Mouse (Mus musculus): ENCODE results near the gene Oprd1. TPM values are rescaled to one million over a fixed set of nuclear protein-coding genes. Genes with fewer than 3 reads are reported as not detected.

Oprd1 gene
- polyA plus RNA-seq, 1 experiment from 2014 or later, result not detected

GRCm38 (mm10) chr4:132111227-132111626 is 33.1 kb downstream of the Oprd1 start:
- no peaks in the 10 kb centered on the region for H3K36me3 ChIP-seq (ENCODE audit: control insufficient read depth, insufficient read depth, low read length)
- DNase-seq (ENCODE audit: low spot score), result peak; percentile 28
- no peak for ATAC-seq (ENCODE audit: low FRiP score)
- no peak overlapping the region for H3K4me3 ChIP-seq (ENCODE audit: low read depth, low read length)
- H3K9me3 ChIP-seq (ENCODE audit: control insufficient read depth, low read length), result no peaks in the 10 kb centered on the region
- H3K27me3 ChIP-seq (ENCODE audit: control insufficient read depth, insufficient read depth, low read length), result no peaks in the 10 kb centered on the region
- H3K9ac ChIP-seq (ENCODE audit: low read depth, low read length), result no peak overlapping the region
- WGBS, result 34% methylated on average over 4 of the region's 4 CpGs
- H3K4me1 ChIP-seq (replicated peaks; ENCODE audit: control insufficient read depth, insufficient read depth, low read length), result peaks cover 2% of the 10 kb centered on the region; the same call in 1 of the 2 replicates
- H3K4me2 ChIP-seq (replicated peaks; ENCODE audit: low read depth, low read length), result no peak overlapping the region
- H3K27ac ChIP-seq (ENCODE audit: low read depth, low read length), result no peak overlapping the region

- WGBS, result 93% methylated on average over 7 of the region's 7 CpGs
- no peak overlapping the region for H3K4me2 ChIP-seq (replicated peaks; ENCODE audit: low read depth, low read length)
- no peak for DNase-seq (ENCODE audit: low spot score)
- H3K4me1 ChIP-seq (replicated peaks; ENCODE audit: control insufficient read depth, insufficient read depth, low read length), result peaks cover 2% of the 10 kb centered on the region; the same call in 1 of the 2 replicates
- no peak overlapping the region for H3K9ac ChIP-seq (ENCODE audit: low read depth, low read length)
- no peaks in the 10 kb centered on the region for H3K9me3 ChIP-seq (ENCODE audit: control insufficient read depth, low read length)
- no peaks in the 10 kb centered on the region for H3K36me3 ChIP-seq (ENCODE audit: control insufficient read depth, insufficient read depth, low read length)
- H3K4me3 ChIP-seq (ENCODE audit: low read depth, low read length), result no peak overlapping the region
- H3K27ac ChIP-seq (ENCODE audit: low read depth, low read length), result no peak overlapping the region
- ATAC-seq (ENCODE audit: low FRiP score), result no peak
- no peaks in the 10 kb centered on the region for H3K27me3 ChIP-seq (ENCODE audit: control insufficient read depth, insufficient read depth, low read length)
Measured at GRCm38 (mm10) chr4:132108221-132108620, 36.1 kb downstream of the Oprd1 start.

DNA sequence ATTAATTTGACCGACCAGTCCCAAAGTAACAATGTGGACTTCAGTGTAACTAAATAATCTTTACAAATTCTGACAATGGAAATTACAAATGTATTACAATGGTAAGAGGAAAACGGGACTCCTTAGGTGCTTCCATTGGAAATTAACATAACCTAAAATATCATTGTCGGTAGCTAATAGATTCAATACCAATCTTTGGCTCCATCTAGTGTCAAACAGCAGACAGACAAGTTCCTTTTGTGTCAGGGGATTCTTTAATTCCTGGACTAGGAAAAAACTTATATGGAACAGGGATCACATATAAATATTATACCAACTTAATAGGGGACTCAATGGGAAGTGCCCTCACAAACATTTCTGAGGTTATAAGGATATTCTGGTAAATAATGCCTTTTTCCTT is 43.1 kb downstream of the Oprd1 start:
- H3K4me1 ChIP-seq (replicated peaks; ENCODE audit: control insufficient read depth, insufficient read depth, low read length), result no peaks in the 10 kb centered on the region
- H3K4me2 ChIP-seq (replicated peaks; ENCODE audit: low read depth, low read length), result no peak overlapping the region
- no peaks in the 10 kb centered on the region for H3K9me3 ChIP-seq (ENCODE audit: control insufficient read depth, low read length)
- H3K9ac ChIP-seq (ENCODE audit: low read depth, low read length), result no peak overlapping the region
- ATAC-seq (ENCODE audit: low FRiP score) (no peak), DNase-seq (ENCODE audit: low spot score) (peak; percentile 11)
- 44% methylated on average over 3 of the region's 3 CpGs for WGBS
- no peak overlapping the region for H3K27ac ChIP-seq (ENCODE audit: low read depth, low read length)
- no peak overlapping the region for H3K4me3 ChIP-seq (ENCODE audit: low read depth, low read length)
- H3K36me3 ChIP-seq (ENCODE audit: control insufficient read depth, insufficient read depth, low read length), result no peaks in the 10 kb centered on the region
- H3K27me3 ChIP-seq (ENCODE audit: control insufficient read depth, insufficient read depth, low read length), result no peaks in the 10 kb centered on the region

GRCm38 (mm10) chr4:132099548-132099947 is 44.7 kb downstream of the Oprd1 start:
- no peak overlapping the region for H3K4me3 ChIP-seq (ENCODE audit: low read depth, low read length)
- no peak for DNase-seq (ENCODE audit: low spot score)
- no peaks in the 10 kb centered on the region for H3K9me3 ChIP-seq (ENCODE audit: control insufficient read depth, low read length)
- no peak overlapping the region for H3K4me2 ChIP-seq (replicated peaks; ENCODE audit: low read depth, low read length)
- 78% methylated on average over 5 of the region's 5 CpGs for WGBS
- H3K36me3 ChIP-seq (ENCODE audit: control insufficient read depth, insufficient read depth, low read length), result no peaks in the 10 kb centered on the region
- no peak for ATAC-seq (ENCODE audit: low FRiP score)
- no peaks in the 10 kb centered on the region for H3K4me1 ChIP-seq (replicated peaks; ENCODE audit: control insufficient read depth, insufficient read depth, low read length)
- no peak overlapping the region for H3K27ac ChIP-seq (ENCODE audit: low read depth, low read length)
- no peak overlapping the region for H3K9ac ChIP-seq (ENCODE audit: low read depth, low read length)
- no peaks in the 10 kb centered on the region for H3K27me3 ChIP-seq (ENCODE audit: control insufficient read depth, insufficient read depth, low read length)

GRCm38 (mm10) chr4:132095043-132095442 is 49.2 kb downstream of the Oprd1 start:
- Histone ChIP-seq H3K4me1 (replicated peaks; ENCODE audit: control insufficient read depth, insufficient read depth, low read length) (no peaks in the 10 kb centered on the region), H3K4me3 (ENCODE audit: low read depth, low read length) (no peak overlapping the region), H3K36me3 (ENCODE audit: control insufficient read depth, insufficient read depth, low read length) (no peaks in the 10 kb centered on the region), H3K27ac (ENCODE audit: low read depth, low read length) (no peak overlapping the region), H3K9ac (ENCODE audit: low read depth, low read length) (no peak overlapping the region), H3K27me3 (ENCODE audit: control insufficient read depth, insufficient read depth, low read length) (no peaks in the 10 kb centered on the region), H3K4me2 (replicated peaks; ENCODE audit: low read depth, low read length) (no peak overlapping the region), H3K9me3 (ENCODE audit: control insufficient read depth, low read length) (no peaks in the 10 kb centered on the region)
- ATAC-seq (ENCODE audit: low FRiP score) (no peak), DNase-seq (ENCODE audit: low spot score) (no peak)
- 81% methylated on average over 7 of the region's 7 CpGs for WGBS

DNA sequence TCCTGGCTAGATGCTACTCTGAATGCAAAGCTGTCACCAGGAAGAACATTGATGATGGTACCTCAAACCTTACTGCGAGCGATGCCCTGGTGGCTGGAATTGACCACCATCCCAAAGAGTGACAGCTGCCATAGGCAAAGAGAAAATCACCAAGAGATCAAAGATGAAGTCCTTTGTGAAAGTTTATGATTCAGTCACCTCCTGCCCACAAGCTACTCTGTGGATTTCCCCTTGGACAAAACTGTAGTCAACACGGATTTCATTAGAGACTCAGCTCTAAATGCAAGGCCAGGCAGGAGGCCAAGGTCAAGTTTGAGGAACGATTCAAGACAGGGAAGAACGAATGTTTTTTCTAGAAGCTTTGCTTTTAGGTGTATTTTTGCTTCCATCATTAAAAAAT is 50.4 kb downstream of the Oprd1 start:
- Histone ChIP-seq H3K9me3 (ENCODE audit: control insufficient read depth, low read length) (no peaks in the 10 kb centered on the region), H3K4me1 (replicated peaks; ENCODE audit: control insufficient read depth, insufficient read depth, low read length) (no peaks in the 10 kb centered on the region), H3K36me3 (ENCODE audit: control insufficient read depth, insufficient read depth, low read length) (no peaks in the 10 kb centered on the region), H3K4me3 (ENCODE audit: low read depth, low read length) (no peak overlapping the region), H3K27ac (ENCODE audit: low read depth, low read length) (no peak overlapping the region), H3K9ac (ENCODE audit: low read depth, low read length) (no peak overlapping the region), H3K27me3 (ENCODE audit: control insufficient read depth, insufficient read depth, low read length) (no peaks in the 10 kb centered on the region), H3K4me2 (replicated peaks; ENCODE audit: low read depth, low read length) (no peak overlapping the region)
- ATAC-seq (ENCODE audit: low FRiP score) (no peak), DNase-seq (ENCODE audit: low spot score) (no peak)
- WGBS, result 93% methylated on average over 5 of the region's 5 CpGs

- H3K4me3 ChIP-seq (ENCODE audit: low read depth, low read length), result no peak overlapping the region
- no peak for ATAC-seq (ENCODE audit: low FRiP score)
Measured at GRCm38 (mm10) chr4:132093136-132093535, 51.1 kb downstream of the Oprd1 start.

GRCm38 (mm10) chr4:132088921-132089320 is 55.4 kb downstream of the Oprd1 start:
- ATAC-seq (ENCODE audit: low FRiP score) (no peak), DNase-seq (ENCODE audit: low spot score) (peak; percentile 87)
- no peaks in the 10 kb centered on the region for H3K9me3 ChIP-seq (ENCODE audit: control insufficient read depth, low read length)
- H3K4me1 ChIP-seq (replicated peaks; ENCODE audit: control insufficient read depth, insufficient read depth, low read length), result no peaks in the 10 kb centered on the region
- no peak overlapping the region for H3K4me3 ChIP-seq (ENCODE audit: low read depth, low read length)
- no peak overlapping the region for H3K9ac ChIP-seq (ENCODE audit: low read depth, low read length)
- 19% methylated on average over 7 of the region's 7 CpGs for WGBS
- H3K36me3 ChIP-seq (ENCODE audit: control insufficient read depth, insufficient read depth, low read length), result no peaks in the 10 kb centered on the region
- H3K27ac ChIP-seq (ENCODE audit: low read depth, low read length), result no peak overlapping the region
- H3K27me3 ChIP-seq (ENCODE audit: control insufficient read depth, insufficient read depth, low read length), result no peaks in the 10 kb centered on the region
- H3K4me2 ChIP-seq (replicated peaks; ENCODE audit: low read depth, low read length), result no peak overlapping the region

More at GRCm38 (mm10) chr4:132093136-132093535, 51.1 kb downstream of the Oprd1 start:
- no peaks in the 10 kb centered on the region for H3K27me3 ChIP-seq (ENCODE audit: control insufficient read depth, insufficient read depth, low read length)
- H3K9me3 ChIP-seq (ENCODE audit: control insufficient read depth, low read length), result no peaks in the 10 kb centered on the region
- no peak overlapping the region for H3K4me2 ChIP-seq (replicated peaks; ENCODE audit: low read depth, low read length)
- H3K9ac ChIP-seq (ENCODE audit: low read depth, low read length), result no peak overlapping the region
- no peak for DNase-seq (ENCODE audit: low spot score)
- H3K36me3 ChIP-seq (ENCODE audit: control insufficient read depth, insufficient read depth, low read length), result no peaks in the 10 kb centered on the region
- 72% methylated on average over 6 of the region's 6 CpGs for WGBS
- H3K4me1 ChIP-seq (replicated peaks; ENCODE audit: control insufficient read depth, insufficient read depth, low read length), result no peaks in the 10 kb centered on the region
- H3K27ac ChIP-seq (ENCODE audit: low read depth, low read length), result no peak overlapping the region

DNA sequence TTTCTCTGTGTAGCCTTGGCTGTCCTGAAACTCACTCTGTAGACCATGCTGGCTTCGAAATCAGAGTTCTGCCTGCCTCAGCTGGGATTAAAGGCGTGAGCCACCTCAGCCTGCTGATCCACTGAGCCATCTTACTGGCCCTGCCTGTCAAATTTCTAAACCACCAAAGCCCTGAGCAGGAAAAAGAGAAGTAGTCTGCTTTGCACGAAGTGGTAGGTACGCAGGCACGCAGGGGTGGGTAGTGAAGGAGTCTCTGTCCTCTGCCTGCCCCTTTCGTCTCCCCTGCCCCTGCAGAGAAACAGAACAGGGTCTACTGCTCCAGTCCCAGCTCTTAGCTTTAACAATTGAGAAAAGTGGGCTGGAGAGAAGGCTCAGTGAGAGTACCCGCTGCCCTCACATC is 59.2 kb downstream of the Oprd1 start:
- 85% methylated on average over 7 of the region's 7 CpGs for WGBS
- no peak for ATAC-seq (ENCODE audit: low FRiP score)
- Histone ChIP-seq H3K36me3 (ENCODE audit: control insufficient read depth, insufficient read depth, low read length) (no peaks in the 10 kb centered on the region), H3K4me1 (replicated peaks; ENCODE audit: control insufficient read depth, insufficient read depth, low read length) (no peaks in the 10 kb centered on the region), H3K4me2 (replicated peaks; ENCODE audit: low read depth, low read length) (no peak overlapping the region), H3K9ac (ENCODE audit: low read depth, low read length) (no peak overlapping the region), H3K27ac (ENCODE audit: low read depth, low read length) (no peak overlapping the region), H3K27me3 (ENCODE audit: control insufficient read depth, insufficient read depth, low read length) (no peaks in the 10 kb centered on the region), H3K4me3 (ENCODE audit: low read depth, low read length) (no peak overlapping the region), H3K9me3 (ENCODE audit: control insufficient read depth, low read length) (no peaks in the 10 kb centered on the region)
- no peak for DNase-seq (ENCODE audit: low spot score)
